Mouse (Mus musculus) forebrain, embryonic 15.5 days (tissue): ENCODE measurements around the gene Map2k1. TPM values are rescaled to one million over a fixed set of nuclear protein-coding genes. Genes with fewer than 3 reads are reported as not detected.
"Not testable (repeated sequence)": the region's sequence is repeated elsewhere in the genome, so short reads cannot be mapped to it uniquely, and the experiment has no call there.

ENCODE experiments used
- ATAC-seq: fragments of 200-750 bp; cut with Nextera tagmentation; replicated peaks from 2 replicates; pipeline ENCODE4 v1.8.0; 2017; ENCODE audit warnings: mild to moderate bottlenecking, moderate TSS enrichment, moderate library complexity
- H3K27ac ChIP-seq: fragments of 300-500 bp; sonication (generic); replicated peaks from 2 replicates; pipeline ENCODE4 v1.5.1; 2015; ENCODE audit warnings: mild to moderate bottlenecking, inconsistent platforms
- H3K27me3 ChIP-seq: fragments of 300-500 bp; sonication (generic); 2 replicates; pipeline ENCODE4 v1.6.1; 2015; ENCODE audit warnings: inconsistent platforms
- H3K36me3 ChIP-seq: fragments of 300-500 bp; sonication (generic); 2 replicates; pipeline ENCODE4 v1.6.1; 2015; ENCODE audit warnings: mild to moderate bottlenecking, inconsistent platforms
- H3K4me1 ChIP-seq: fragments of 300-500 bp; sonication (generic); 2 replicates; pipeline ENCODE4 v1.6.1; 2015; ENCODE audit warnings: inconsistent platforms
- H3K4me2 ChIP-seq: fragments of 300-500 bp; sonication (generic); replicated peaks from 2 replicates; pipeline ENCODE4 v1.6.1; 2015; ENCODE audit warnings: mild to moderate bottlenecking, inconsistent platforms
- H3K4me3 ChIP-seq: fragments of 300-500 bp; sonication (generic); 2 replicates; pipeline ENCODE4 v1.5.1; 2015; ENCODE audit warnings: mild to moderate bottlenecking, inconsistent platforms
- H3K9ac ChIP-seq: fragments of 300-500 bp; sonication (generic); replicated peaks from 2 replicates; pipeline ENCODE4 v1.6.1; 2015; ENCODE audit warnings: mild to moderate bottlenecking, inconsistent platforms
- H3K9me3 ChIP-seq: fragments of 300-500 bp; sonication (generic); 2 replicates; pipeline ENCODE4 v1.6.1; 2016; ENCODE audit warnings: inconsistent platforms
- WGBS: fragments of 180-500 bp; shearing (Covaris S2); methylation state at CpG from one replicate; pipeline ENCODE4 v1.1.7; 2015; ENCODE audit warnings: mixed read lengths; 5-methylcytosine and 5-hydroxymethylcytosine counted together
- polyA plus RNA-seq: library from polyadenylated mRNA; unstranded; fragments of >200 nt; fragmentation: Nextera tagmentation; extraction: Ambion mirVana; gene quantifications from 2 replicates; pipeline ENCODE4 v1.2.1, GENCODE M21; 2015

Gene Map2k1
- polyA plus RNA-seq, 1 experiment from 2014 or later: 46.0 TPM

- ATAC-seq: no peak
- WGBS: 78% methylated on average over 1 of the region's 1 CpGs
- H3K9ac ChIP-seq: no peak overlapping the region
- H3K27ac ChIP-seq: no peak overlapping the region
- no peaks in the 10 kb centered on the region for H3K9me3 ChIP-seq
- 0 out of 2 replicates have a peak, but pooled peaks cover 2% of the 10 kb centered on the region for H3K4me1 ChIP-seq
- H3K4me2 ChIP-seq: no peak overlapping the region
- H3K4me3 ChIP-seq: no peak overlapping the region
- no peaks in the 10 kb centered on the region for H3K36me3 ChIP-seq
- no peaks in the 10 kb centered on the region for H3K27me3 ChIP-seq
These were observed 32.8 kb downstream of the Map2k1 start for GRCm38 (mm10) chr9:64220603-64221002.

GRCm38 (mm10) chr9:64219772-64220420, 33.5 kb downstream of the Map2k1 start:
- H3K27me3 ChIP-seq: no peaks in the 10 kb centered on the region
- no peaks in the 10 kb centered on the region for H3K36me3 ChIP-seq
- no peak overlapping the region for H3K9ac ChIP-seq
- no peak overlapping the region for H3K27ac ChIP-seq
- WGBS: 82% methylated on average over 10 of the region's 10 CpGs
- no peak overlapping the region for H3K4me2 ChIP-seq
- H3K4me3 ChIP-seq: no peak overlapping the region
- no peak for ATAC-seq
- H3K4me1 ChIP-seq: 0 out of 2 replicates have a peak, but pooled peaks cover 2% of the 10 kb centered on the region
- H3K9me3 ChIP-seq: no peaks in the 10 kb centered on the region

GRCm38 (mm10) chr9:64219305-64219704, 34.1 kb downstream of the Map2k1 start:
- Histone ChIP-seq H3K27me3 (no peaks in the 10 kb centered on the region), H3K4me2 (no peak overlapping the region), H3K36me3 (no peaks in the 10 kb centered on the region), H3K4me3 (no peak overlapping the region), H3K27ac (no peak overlapping the region), H3K9me3 (no peaks in the 10 kb centered on the region), H3K4me1 (0 out of 2 replicates have a peak, but pooled peaks cover 2% of the 10 kb centered on the region), H3K9ac (no peak overlapping the region)
- 29% methylated on average over 1 of the region's 1 CpGs for WGBS
- no peak for ATAC-seq

- H3K27me3 ChIP-seq: no peaks in the 10 kb centered on the region
- no peak overlapping the region for H3K4me3 ChIP-seq
- H3K36me3 ChIP-seq: no peaks in the 10 kb centered on the region
- H3K4me1 ChIP-seq: 0 out of 2 replicates have a peak, but pooled peaks cover 2% of the 10 kb centered on the region
- no peak overlapping the region for H3K27ac ChIP-seq
- H3K9me3 ChIP-seq: no peaks in the 10 kb centered on the region
- H3K4me2 ChIP-seq: no peak overlapping the region
- no peak for ATAC-seq
- no peak overlapping the region for H3K9ac ChIP-seq
These were observed 35.5 kb downstream of the Map2k1 start for GRCm38 (mm10) chr9:64217887-64218286.

GRCm38 (mm10) chr9:64216641-64217040, 36.8 kb downstream of the Map2k1 start:
- H3K4me2 ChIP-seq: no peak overlapping the region
- 91% methylated on average over 2 of the region's 2 CpGs for WGBS
- no peaks in the 10 kb centered on the region for H3K27me3 ChIP-seq
- ATAC-seq: no peak
- H3K4me1 ChIP-seq: 0 out of 2 replicates have a peak, but pooled peaks cover 2% of the 10 kb centered on the region
- H3K9me3 ChIP-seq: no peaks in the 10 kb centered on the region
- no peak overlapping the region for H3K9ac ChIP-seq
- H3K4me3 ChIP-seq: no peak overlapping the region
- H3K36me3 ChIP-seq: 0 out of 2 replicates have a peak, but pooled peaks cover 3% of the 10 kb centered on the region
- H3K27ac ChIP-seq: no peak overlapping the region

- WGBS: 77% methylated on average over 4 of the region's 4 CpGs
- H3K27ac ChIP-seq: no peak overlapping the region
These were observed 37.3 kb downstream of the Map2k1 start for GRCm38 (mm10) chr9:64216090-64216489.

GRCm38 (mm10) chr9:64214452-64214851, 39.0 kb downstream of the Map2k1 start:
- Histone ChIP-seq H3K27ac (no peak overlapping the region), H3K9me3 (no peaks in the 10 kb centered on the region), H3K36me3 (peaks cover 7% of the 10 kb centered on the region; the same call in 1 of the 2 replicates), H3K4me1 (0 out of 2 replicates have a peak, but pooled peaks cover under 1% of the 10 kb centered on the region), H3K9ac (no peak overlapping the region), H3K27me3 (no peaks in the 10 kb centered on the region), H3K4me2 (no peak overlapping the region), H3K4me3 (no peak overlapping the region)
- ATAC-seq: no peak
- WGBS: 93% methylated on average over 17 of the region's 17 CpGs

More at GRCm38 (mm10) chr9:64216090-64216489, 37.3 kb downstream of the Map2k1 start:
- H3K36me3 ChIP-seq: peaks cover 6% of the 10 kb centered on the region; the same call in 1 of the 2 replicates
- no peaks in the 10 kb centered on the region for H3K9me3 ChIP-seq
- no peak overlapping the region for H3K4me3 ChIP-seq
- no peak for ATAC-seq
- no peak overlapping the region for H3K9ac ChIP-seq
- no peak overlapping the region for H3K4me2 ChIP-seq
- 0 out of 2 replicates have a peak, but pooled peaks cover 2% of the 10 kb centered on the region for H3K4me1 ChIP-seq
- no peaks in the 10 kb centered on the region for H3K27me3 ChIP-seq

- H3K27me3 ChIP-seq: no peaks in the 10 kb centered on the region
- no peak for ATAC-seq
- no peaks in the 10 kb centered on the region for H3K9me3 ChIP-seq
- H3K4me1 ChIP-seq: no peaks in the 10 kb centered on the region
- peak overlapping the region; percentile 31; the same call in 1 of the 2 replicates for H3K27ac ChIP-seq
- 69% methylated on average over 3 of the region's 3 CpGs for WGBS
- H3K4me2 ChIP-seq: no peak overlapping the region
- H3K9ac ChIP-seq: no peak overlapping the region
- no peak overlapping the region for H3K4me3 ChIP-seq
- peaks cover 15% of the 10 kb centered on the region for H3K36me3 ChIP-seq
These were observed 45.8 kb downstream of the Map2k1 start for GRCm38 (mm10) chr9:64207509-64208084.

- Histone ChIP-seq H3K27ac (no peak overlapping the region), H3K36me3 (peaks cover 8% of the 10 kb centered on the region; the same call in 1 of the 2 replicates), H3K9ac (no peak overlapping the region), H3K4me1 (no peaks in the 10 kb centered on the region), H3K27me3 (no peaks in the 10 kb centered on the region), H3K4me3 (no peak overlapping the region), H3K4me2 (no peak overlapping the region), H3K9me3 (no peaks in the 10 kb centered on the region)
- ATAC-seq: no peak
These were observed 50.6 kb downstream of the Map2k1 start for GRCm38 (mm10) chr9:64202866-64203265.

- no peak overlapping the region for H3K4me2 ChIP-seq
- peaks cover 8% of the 10 kb centered on the region; the same call in 1 of the 2 replicates for H3K36me3 ChIP-seq
- no peak overlapping the region for H3K4me3 ChIP-seq
- no peak for ATAC-seq
- no peak overlapping the region for H3K9ac ChIP-seq
- no peaks in the 10 kb centered on the region for H3K9me3 ChIP-seq
- no peaks in the 10 kb centered on the region for H3K4me1 ChIP-seq
- no peak overlapping the region for H3K27ac ChIP-seq
- H3K27me3 ChIP-seq: no peaks in the 10 kb centered on the region
These were observed 51.1 kb downstream of the Map2k1 start for GRCm38 (mm10) chr9:64202331-64202730.

- H3K4me3 ChIP-seq: no peak overlapping the region
- H3K4me1 ChIP-seq: no peaks in the 10 kb centered on the region
- no peaks in the 10 kb centered on the region for H3K27me3 ChIP-seq
- no peak overlapping the region for H3K27ac ChIP-seq
- ATAC-seq: no peak
- H3K9me3 ChIP-seq: no peaks in the 10 kb centered on the region
- 83% methylated on average over 2 of the region's 2 CpGs for WGBS
- no peak overlapping the region for H3K9ac ChIP-seq
- no peak overlapping the region for H3K4me2 ChIP-seq
- H3K36me3 ChIP-seq: peaks cover 8% of the 10 kb centered on the region; the same call in 1 of the 2 replicates
These were observed 53.5 kb downstream of the Map2k1 start for GRCm38 (mm10) chr9:64199897-64200296.

- 93% methylated on average over 7 of the region's 7 CpGs for WGBS
- H3K4me3 ChIP-seq, H3K36me3 ChIP-seq, H3K4me2 ChIP-seq, H3K27me3 ChIP-seq, H3K9me3 ChIP-seq, H3K4me1 ChIP-seq, ATAC-seq, H3K27ac ChIP-seq, H3K9ac ChIP-seq: not testable (repeated sequence)
These were observed 54.5 kb downstream of the Map2k1 start for GRCm38 (mm10) chr9:64198763-64199418.
